Mouse (Mus musculus) kidney, embryonic 15.5 days (tissue): Measurements from ENCODE around the gene Slc26a9. TPM values are rescaled to one million over a fixed set of nuclear protein-coding genes. Genes with fewer than 3 reads are reported as not detected.
A peak's percentile ranks its signal among the peaks of the same experiment; 100 is the strongest.

ENCODE experiments used
- ATAC-seq: fragments of 200-750 bp; cut with Nextera tagmentation; replicated peaks from 2 replicates; pipeline ENCODE4 v1.8.0; 2017; ENCODE audit warnings: moderate TSS enrichment; ENCODE audit not compliant: low FRiP score
- H3K27ac ChIP-seq: fragments of 300-500 bp; sonication (generic); 2 replicates; pipeline ENCODE4 v1.5.1; 2015; ENCODE audit warnings: mild to moderate bottlenecking, inconsistent platforms
- H3K27me3 ChIP-seq: fragments of 300-500 bp; sonication (generic); 2 replicates; pipeline ENCODE4 v1.6.1; 2015; ENCODE audit warnings: inconsistent platforms
- H3K36me3 ChIP-seq: fragments of 300-500 bp; sonication (generic); 2 replicates; pipeline ENCODE4 v1.6.1; 2015; ENCODE audit warnings: inconsistent platforms
- H3K4me1 ChIP-seq: fragments of 300-500 bp; sonication (generic); 2 replicates; pipeline ENCODE4 v1.6.1; 2015; ENCODE audit warnings: inconsistent platforms
- H3K4me2 ChIP-seq: fragments of 300-500 bp; sonication (generic); 2 replicates; pipeline ENCODE4 v1.6.1; 2015; ENCODE audit warnings: moderate library complexity, mild to moderate bottlenecking, inconsistent platforms
- H3K4me3 ChIP-seq: fragments of 300-500 bp; sonication (generic); replicated peaks from 2 replicates; pipeline ENCODE4 v1.5.1; 2015; ENCODE audit warnings: mild to moderate bottlenecking, inconsistent platforms
- H3K9ac ChIP-seq: fragments of 300-500 bp; sonication (generic); 2 replicates; pipeline ENCODE4 v1.6.1; 2015; ENCODE audit warnings: mild to moderate bottlenecking, inconsistent platforms
- H3K9me3 ChIP-seq: fragments of 300-500 bp; sonication (generic); replicated peaks from 2 replicates; pipeline ENCODE4 v1.6.1; 2016; ENCODE audit warnings: inconsistent platforms
- WGBS: fragments of 180-500 bp; shearing (Covaris S2); methylation state at CpG from one replicate; pipeline ENCODE4 v1.1.7; 2015; ENCODE audit warnings: mixed read lengths; 5-methylcytosine and 5-hydroxymethylcytosine counted together
- polyA plus RNA-seq: library from polyadenylated mRNA; unstranded; fragments of >200 nt; fragmentation: Nextera tagmentation; extraction: Ambion mirVana; gene quantifications from 2 replicates; pipeline ENCODE4 v1.2.1, GENCODE M21; 2015

The Slc26a9 gene
- polyA plus RNA-seq, 1 experiment from 2014 or later: 0.13 TPM

- Histone ChIP-seq H3K27me3 (peaks cover 11% of the 10 kb centered on the region), H3K4me3 (peak within 1 kb of the TSS; percentile 35), H3K36me3 (no peaks in the 10 kb centered on the region), H3K4me1 (peaks cover 6% of the 10 kb centered on the region; the same call in 1 of the 2 replicates), H3K4me2 (peak within 1 kb of the TSS; percentile 59), H3K27ac (no peak within 1 kb of the TSS), H3K9me3 (no peaks in the 10 kb centered on the region), H3K9ac (peak within 1 kb of the TSS; percentile 35; the same call in 1 of the 2 replicates)
- peak; percentile 76 for ATAC-seq
- 5% methylated on average over 26 of the region's 26 CpGs for WGBS
These were observed 53.5 kb downstream of the Slc26a9 start, which contains the start of gene Pm20d1 for GRCm38 (mm10) chr1:131797202-131797909. Pm20d1 (plus strand) TSS chr1:131797381.

DNA sequence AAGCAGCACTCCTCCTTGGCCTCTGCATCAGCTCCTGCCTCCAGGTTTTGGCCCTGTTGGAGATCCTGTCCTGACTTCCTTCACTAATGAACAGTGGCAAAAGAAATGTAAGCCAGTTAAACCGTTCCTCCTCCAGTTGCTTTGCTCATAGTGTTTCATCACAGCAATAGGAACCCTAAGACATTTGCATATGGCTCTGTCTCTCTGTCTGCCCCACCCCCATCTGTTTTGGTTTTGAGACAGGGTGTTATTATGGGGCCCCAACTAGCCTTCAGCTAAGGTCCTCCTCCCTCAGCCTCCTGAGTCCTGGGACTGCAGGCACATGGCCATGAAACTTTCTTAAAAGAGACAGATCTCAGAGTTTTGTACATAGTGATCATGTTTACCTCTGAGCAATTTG, 56.2 kb downstream of the Slc26a9 start:
- no peak overlapping the region for H3K9ac ChIP-seq
- H3K27ac ChIP-seq: no peak overlapping the region
- peaks cover 11% of the 10 kb centered on the region for H3K27me3 ChIP-seq
- H3K4me2 ChIP-seq: no peak overlapping the region
- ATAC-seq: no peak
- no peaks in the 10 kb centered on the region for H3K9me3 ChIP-seq
- no peaks in the 10 kb centered on the region for H3K36me3 ChIP-seq
- 47% methylated on average over 1 of the region's 1 CpGs for WGBS
- peaks cover 6% of the 10 kb centered on the region; the same call in 1 of the 2 replicates for H3K4me1 ChIP-seq
- H3K4me3 ChIP-seq: no peak overlapping the region

DNA sequence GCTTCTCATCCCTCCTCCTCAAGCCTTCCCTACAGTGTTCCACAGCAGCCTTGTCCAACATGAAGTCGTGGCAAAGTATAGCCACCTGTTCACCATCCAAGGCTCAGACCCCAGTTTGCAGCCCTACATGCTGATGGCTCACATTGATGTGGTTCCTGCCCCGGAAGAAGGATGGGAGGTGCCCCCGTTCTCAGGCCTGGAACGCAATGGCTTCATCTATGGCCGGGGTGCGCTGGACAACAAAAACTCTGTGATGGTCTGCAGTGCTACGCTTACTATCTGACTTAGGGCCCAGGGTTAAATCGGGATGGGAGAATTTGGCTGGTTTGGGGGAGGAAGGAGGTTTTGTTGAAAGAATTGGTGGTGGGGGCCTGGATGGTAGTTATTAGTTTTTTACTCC, 57.2 kb downstream of the Slc26a9 start:
- Histone ChIP-seq H3K27ac (no peak overlapping the region), H3K9ac (no peak overlapping the region), H3K27me3 (peaks cover 11% of the 10 kb centered on the region), H3K4me1 (peaks cover 6% of the 10 kb centered on the region; the same call in 1 of the 2 replicates), H3K4me2 (no peak overlapping the region), H3K4me3 (no peak overlapping the region), H3K9me3 (no peaks in the 10 kb centered on the region), H3K36me3 (no peaks in the 10 kb centered on the region)
- whole genome bisulfite sequencing: 96% methylated on average over 8 of the region's 8 CpGs
- no peak for ATAC-seq

DNA sequence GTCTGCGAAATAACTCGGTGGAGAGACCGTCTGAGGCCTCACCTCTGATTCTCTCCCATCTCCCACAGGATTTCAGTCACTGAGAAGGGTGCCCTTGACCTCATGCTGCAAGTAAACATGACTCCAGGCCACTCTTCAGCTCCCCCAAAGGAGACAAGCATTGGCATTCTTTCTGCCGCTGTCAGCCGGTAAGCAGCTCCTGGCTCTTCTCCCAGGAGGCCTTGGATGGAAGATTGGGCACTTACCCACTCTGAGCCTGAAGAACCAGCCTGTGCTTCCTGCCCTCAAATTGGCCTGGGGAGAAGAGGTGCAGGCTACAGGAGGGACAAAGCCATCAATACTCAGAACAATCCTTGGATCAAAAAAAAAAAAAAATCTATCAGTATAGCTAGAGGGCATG, 58.8 kb downstream of the Slc26a9 start:
- no peak overlapping the region for H3K9ac ChIP-seq
- H3K27me3 ChIP-seq: peaks cover 11% of the 10 kb centered on the region
- no peaks in the 10 kb centered on the region for H3K9me3 ChIP-seq
- no peak overlapping the region for H3K27ac ChIP-seq
- no peak overlapping the region for H3K4me3 ChIP-seq
- no peaks in the 10 kb centered on the region for H3K36me3 ChIP-seq
- H3K4me1 ChIP-seq: peaks cover 2% of the 10 kb centered on the region; the same call in 1 of the 2 replicates
- ATAC-seq: no peak
- WGBS: 86% methylated on average over 5 of the region's 5 CpGs
- H3K4me2 ChIP-seq: no peak overlapping the region

DNA sequence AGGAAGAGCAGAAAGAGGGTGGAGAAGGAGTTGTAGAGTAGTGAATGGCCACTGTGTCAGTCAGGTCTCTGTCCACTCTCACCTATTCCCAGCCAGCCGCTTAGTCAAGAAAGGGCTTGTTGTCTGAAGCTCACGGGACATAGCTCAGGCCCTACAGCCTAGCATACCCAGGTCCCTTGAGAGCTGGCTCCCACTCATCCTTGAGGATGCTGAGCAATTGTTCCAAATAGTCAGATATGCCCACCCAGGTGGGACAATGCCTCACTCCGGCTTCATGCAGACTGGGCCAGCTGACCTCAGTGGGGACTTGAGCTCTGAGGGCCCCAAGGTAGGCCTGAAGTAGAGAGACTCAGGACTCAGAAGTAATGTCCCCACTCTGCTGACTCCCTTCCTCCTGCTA, 60.3 kb downstream of the Slc26a9 start:
- Histone ChIP-seq H3K9ac (no peak overlapping the region), H3K4me2 (no peak overlapping the region), H3K27me3 (no peaks in the 10 kb centered on the region), H3K9me3 (no peaks in the 10 kb centered on the region), H3K4me3 (no peak overlapping the region), H3K4me1 (no peaks in the 10 kb centered on the region), H3K27ac (no peak overlapping the region), H3K36me3 (no peaks in the 10 kb centered on the region)
- 91% methylated on average over 3 of the region's 3 CpGs for WGBS
- no peak for ATAC-seq

GRCm38 (mm10) chr1:131808986-131809385, 65.2 kb downstream of the Slc26a9 start:
- ATAC-seq: no peak
- no peak overlapping the region for H3K9ac ChIP-seq
- 67% methylated on average over 1 of the region's 1 CpGs for WGBS
- H3K4me3 ChIP-seq: no peak overlapping the region
- no peaks in the 10 kb centered on the region for H3K36me3 ChIP-seq
- H3K27me3 ChIP-seq: no peaks in the 10 kb centered on the region
- H3K4me1 ChIP-seq: no peaks in the 10 kb centered on the region
- no peak overlapping the region for H3K4me2 ChIP-seq
- H3K27ac ChIP-seq: no peak overlapping the region
- no peaks in the 10 kb centered on the region for H3K9me3 ChIP-seq

DNA sequence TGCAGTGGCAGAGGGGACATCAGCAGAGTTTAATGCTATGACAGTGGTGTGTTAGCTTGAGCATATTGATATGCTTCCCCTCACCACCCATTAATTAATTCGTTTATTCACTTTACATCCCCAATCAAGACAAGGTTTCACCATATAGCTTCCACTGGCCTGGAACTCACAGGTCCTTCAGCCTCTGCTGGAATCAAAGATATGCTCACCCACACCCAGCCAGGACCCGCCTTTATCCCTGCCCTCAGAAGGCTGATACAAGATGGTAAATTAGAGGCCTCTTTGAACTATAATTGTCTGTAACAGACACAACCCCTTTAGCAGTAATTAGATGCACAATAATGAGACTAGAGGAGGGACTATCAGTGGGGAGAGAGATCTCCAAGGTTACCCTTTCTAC, 65.8 kb downstream of the Slc26a9 start:
- ATAC-seq: no peak
- H3K9me3 ChIP-seq: no peaks in the 10 kb centered on the region
- H3K27ac ChIP-seq: no peak overlapping the region
- no peak overlapping the region for H3K4me3 ChIP-seq
- H3K27me3 ChIP-seq: no peaks in the 10 kb centered on the region
- no peak overlapping the region for H3K4me2 ChIP-seq
- no peak overlapping the region for H3K9ac ChIP-seq
- no peaks in the 10 kb centered on the region for H3K4me1 ChIP-seq
- H3K36me3 ChIP-seq: no peaks in the 10 kb centered on the region
- 64% methylated on average over 2 of the region's 2 CpGs for WGBS

- Histone ChIP-seq H3K4me3 (no peak overlapping the region), H3K27ac (no peak overlapping the region), H3K27me3 (no peaks in the 10 kb centered on the region), H3K9me3 (no peaks in the 10 kb centered on the region), H3K4me2 (no peak overlapping the region), H3K36me3 (no peaks in the 10 kb centered on the region), H3K9ac (no peak overlapping the region), H3K4me1 (no peaks in the 10 kb centered on the region)
- WGBS: 68% methylated on average over 1 of the region's 1 CpGs
- no peak for ATAC-seq
These were observed 67.6 kb downstream of the Slc26a9 start for GRCm38 (mm10) chr1:131811393-131811792.

DNA sequence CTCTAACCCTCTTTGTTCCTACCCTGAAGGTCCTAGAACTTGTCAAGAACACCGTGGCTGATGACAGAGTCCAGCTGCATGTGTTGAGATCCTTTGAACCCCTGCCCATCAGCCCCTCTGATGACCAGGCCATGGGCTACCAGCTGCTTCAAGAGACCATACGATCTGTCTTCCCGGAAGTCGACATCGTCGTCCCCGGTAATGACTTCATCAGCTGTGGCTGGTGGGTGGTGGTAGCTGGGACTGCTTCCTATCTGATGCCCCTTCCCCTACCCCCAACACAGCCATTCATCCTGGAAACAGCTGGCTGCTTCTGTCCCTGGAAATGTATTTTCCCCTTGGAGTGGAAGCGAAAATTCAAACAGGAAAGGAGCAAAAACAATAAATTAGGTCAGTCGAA, 68.2 kb downstream of the Slc26a9 start:
- WGBS: 44% methylated on average over 9 of the region's 9 CpGs
- no peak overlapping the region for H3K4me2 ChIP-seq

GRCm38 (mm10) chr1:131812631-131813295, 68.9 kb downstream of the Slc26a9 start:
- 87% methylated on average over 9 of the region's 9 CpGs for WGBS
- H3K9me3 ChIP-seq: no peaks in the 10 kb centered on the region
- no peak for ATAC-seq
- no peak overlapping the region for H3K4me3 ChIP-seq
- no peak overlapping the region for H3K9ac ChIP-seq
- H3K36me3 ChIP-seq: no peaks in the 10 kb centered on the region
- H3K4me2 ChIP-seq: no peak overlapping the region
- no peak overlapping the region for H3K27ac ChIP-seq
- H3K4me1 ChIP-seq: no peaks in the 10 kb centered on the region
- H3K27me3 ChIP-seq: no peaks in the 10 kb centered on the region

More for the DNA sequence above, 68.2 kb downstream of the Slc26a9 start:
- no peak overlapping the region for H3K9ac ChIP-seq
- H3K36me3 ChIP-seq: no peaks in the 10 kb centered on the region
- ATAC-seq: no peak
- no peaks in the 10 kb centered on the region for H3K9me3 ChIP-seq
- no peak overlapping the region for H3K27ac ChIP-seq
- H3K4me3 ChIP-seq: no peak overlapping the region
- H3K27me3 ChIP-seq: no peaks in the 10 kb centered on the region
- H3K4me1 ChIP-seq: no peaks in the 10 kb centered on the region

GRCm38 (mm10) chr1:131813731-131814130, 69.9 kb downstream of the Slc26a9 start:
- WGBS: 89% methylated on average over 4 of the region's 4 CpGs
- Histone ChIP-seq H3K4me2 (no peak overlapping the region), H3K36me3 (no peaks in the 10 kb centered on the region), H3K27me3 (no peaks in the 10 kb centered on the region), H3K27ac (no peak overlapping the region), H3K4me1 (no peaks in the 10 kb centered on the region), H3K9me3 (no peaks in the 10 kb centered on the region), H3K4me3 (no peak overlapping the region), H3K9ac (no peak overlapping the region)
- no peak for ATAC-seq

- Histone ChIP-seq H3K27me3 (no peaks in the 10 kb centered on the region), H3K4me1 (no peaks in the 10 kb centered on the region), H3K36me3 (no peaks in the 10 kb centered on the region), H3K4me2 (no peak overlapping the region), H3K9me3 (no peaks in the 10 kb centered on the region), H3K4me3 (no peak overlapping the region), H3K9ac (no peak overlapping the region), H3K27ac (no peak overlapping the region)
- WGBS: 91% methylated on average over 3 of the region's 3 CpGs
- no peak for ATAC-seq
These were observed 70.4 kb downstream of the Slc26a9 start for GRCm38 (mm10) chr1:131814191-131814590.
